Mouse (Mus musculus): ENCODE data around the gene Phf12.

Gene Phf12

GRCm38 (mm10) chr11:78072425-78073130, 90.0 kb downstream of the Phf12 start:
- no peak for DNase-seq (ENCODE audit: low read depth, low spot score)

GRCm38 (mm10) chr11:78073577-78074276, 91.2 kb downstream of the Phf12 start:
- no peak for DNase-seq (ENCODE audit: low read depth, low spot score)

- no peak for DNase-seq (ENCODE audit: low read depth, low spot score)
These were observed 91.7 kb downstream of the Phf12 start for GRCm38 (mm10) chr11:78074277-78074652.

- no peak for DNase-seq (ENCODE audit: low read depth, low spot score)
These were observed 92.1 kb downstream of the Phf12 start for GRCm38 (mm10) chr11:78074666-78075065.

All from skeletal muscle tissue, adult 2 months (tissue).